Mouse (Mus musculus): ENCODE results near the gene Zfp384. TPM values are rescaled to one million over a fixed set of nuclear protein-coding genes. Genes with fewer than 3 reads are reported as not detected.
"Not testable (repeated sequence)": the region's sequence is repeated elsewhere in the genome, so short reads cannot be mapped to it uniquely, and the experiment has no call there.

The Zfp384 gene
- total RNA-seq, 2 experiments from 2014 or later, result 38.4 to 44.1 TPM

DNA sequence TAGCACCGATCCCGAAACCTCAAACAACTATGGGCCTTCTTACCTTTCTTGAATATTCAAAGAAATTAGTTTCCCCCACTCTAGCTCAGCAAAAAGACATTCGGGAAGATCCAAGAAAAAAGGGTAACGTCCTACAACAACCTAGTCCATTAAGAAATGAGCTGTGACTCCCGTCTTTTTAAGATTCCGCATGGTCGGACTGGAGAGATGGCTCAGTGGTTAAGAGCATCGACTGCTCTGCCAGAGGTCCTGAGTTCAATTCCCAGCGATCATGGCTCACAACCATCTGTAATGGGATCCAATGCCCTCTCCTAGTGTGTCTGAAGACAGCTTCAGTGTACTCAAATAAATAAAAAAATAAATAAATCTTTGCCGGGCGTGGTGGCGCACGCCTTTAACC is 885 bp upstream of the Zfp384 start:
- no peak for DNase-seq (ENCODE audit: low spot score in 2 of 2)
- intact Hi-C loops (cut with DNase I), result loop anchor here (5.0 to 10.0 kb wide), 4 partner anchors 76 to 296 kb away; partner anchors contain the start of genes Emg1, Mlf2 and Phb2

DNA sequence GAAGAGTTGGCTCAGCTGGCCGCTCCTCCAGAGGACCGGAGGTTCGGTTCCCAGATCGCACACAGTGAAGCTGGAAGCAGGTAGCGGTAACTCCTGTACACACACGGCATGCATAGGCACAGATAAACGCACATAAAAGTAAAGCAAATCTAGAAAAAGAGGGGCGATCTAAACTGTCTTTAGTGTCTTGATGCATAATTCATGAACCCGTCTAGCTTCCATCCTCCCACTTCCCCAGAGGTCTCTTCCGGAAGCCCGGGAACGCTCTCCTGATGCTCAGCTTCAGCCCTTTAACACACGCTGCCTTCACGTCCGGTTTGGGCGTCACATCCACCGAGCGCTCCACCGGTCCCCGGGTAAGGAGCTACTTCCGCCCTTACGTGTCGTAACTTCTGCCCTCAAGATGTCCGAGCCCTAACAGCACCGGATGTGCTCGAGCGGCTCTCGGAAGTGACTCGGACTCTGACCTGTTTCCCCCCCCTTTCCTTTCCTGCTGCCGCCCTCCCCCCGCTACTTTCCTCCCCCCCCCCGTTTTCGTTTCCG is 288 bp upstream of the Zfp384 start:
- intact Hi-C loops (cut with DNase I), result loop anchor here (1.0 to 10.0 kb wide), 5 partner anchors 31 to 296 kb away; partner anchors contain the start of genes Emg1, Ing4, Mlf2 and Phb2
- DNase-seq (ENCODE audit: low spot score in 2 of 2), result peak; percentile 99 to 100

DNA sequence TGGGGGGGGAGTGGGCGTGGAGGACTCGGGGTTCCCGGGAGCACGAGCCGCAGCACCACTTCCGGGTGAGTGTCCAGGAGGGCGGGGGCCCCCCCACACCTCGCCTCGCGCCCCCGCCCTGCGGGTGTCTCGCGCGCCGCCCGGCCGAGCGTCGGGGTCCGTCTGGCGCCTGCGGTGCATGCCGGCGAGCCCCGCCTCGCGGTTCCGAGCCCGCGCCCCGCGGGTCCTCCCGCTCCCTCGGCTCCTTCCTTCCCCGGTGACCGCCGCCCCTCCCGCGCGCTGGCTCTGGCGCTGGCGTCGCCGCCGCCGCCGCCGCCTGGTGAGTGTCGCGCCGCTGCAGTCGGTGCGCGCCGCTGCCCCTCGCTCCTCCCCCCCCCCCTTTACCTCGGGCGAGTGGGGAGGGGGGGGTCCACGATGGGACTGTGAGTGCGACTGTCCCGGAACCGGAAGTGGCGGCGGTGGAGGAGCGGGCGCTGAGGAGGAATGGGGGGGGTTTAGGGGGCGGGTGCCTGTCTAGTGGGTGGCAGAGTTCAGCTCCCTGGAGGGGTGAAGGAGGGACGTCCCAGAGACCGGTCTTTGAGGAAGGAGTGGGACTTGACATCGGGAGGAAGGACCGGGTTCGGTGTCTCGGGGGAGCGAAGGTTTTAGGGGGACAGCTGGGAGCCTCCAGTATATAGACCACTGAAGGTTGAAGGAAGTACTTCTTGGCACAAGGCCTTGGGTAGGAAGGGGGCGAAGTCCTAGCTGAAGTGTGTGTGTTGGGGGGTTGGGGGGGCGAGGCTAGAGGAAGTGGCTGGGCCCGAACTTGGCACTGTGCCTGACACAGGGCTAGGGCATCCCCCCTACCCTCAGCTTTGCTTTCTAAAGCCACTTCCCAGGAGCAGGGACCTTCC is 482 bp downstream of the Zfp384 start:
- intact Hi-C loops (cut with DNase I), result loop anchor here (1.0 to 10.0 kb wide), 5 partner anchors 30 to 297 kb away; partner anchors contain the start of genes Emg1, Ing4, Mlf2 and Phb2
- peak; percentile 73 to 75 for DNase-seq (ENCODE audit: low spot score in 2 of 2)

DNA sequence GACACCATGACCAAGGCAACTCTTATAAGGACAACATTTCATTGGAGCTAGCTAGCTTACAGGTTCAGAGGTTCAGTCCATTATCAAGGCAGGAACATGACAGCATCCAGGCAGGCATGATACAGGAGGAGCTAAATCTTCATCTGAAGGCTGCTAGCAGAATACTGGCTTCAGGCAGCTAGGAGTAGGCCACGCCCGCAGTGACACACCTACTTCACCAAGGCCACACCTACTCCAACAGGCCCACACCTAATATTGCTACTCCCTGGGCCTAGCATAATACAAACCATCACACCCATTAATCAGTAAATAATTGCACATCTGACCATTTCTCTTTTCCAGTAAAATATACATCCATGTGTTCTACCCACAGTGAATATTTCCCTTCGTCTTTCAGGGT is 8.7 kb downstream of the Zfp384 start:
- DNase-seq (ENCODE audit: low spot score in 2 of 2), result no peak
- intact Hi-C loops (cut with DNase I), result no loop called here

DNA sequence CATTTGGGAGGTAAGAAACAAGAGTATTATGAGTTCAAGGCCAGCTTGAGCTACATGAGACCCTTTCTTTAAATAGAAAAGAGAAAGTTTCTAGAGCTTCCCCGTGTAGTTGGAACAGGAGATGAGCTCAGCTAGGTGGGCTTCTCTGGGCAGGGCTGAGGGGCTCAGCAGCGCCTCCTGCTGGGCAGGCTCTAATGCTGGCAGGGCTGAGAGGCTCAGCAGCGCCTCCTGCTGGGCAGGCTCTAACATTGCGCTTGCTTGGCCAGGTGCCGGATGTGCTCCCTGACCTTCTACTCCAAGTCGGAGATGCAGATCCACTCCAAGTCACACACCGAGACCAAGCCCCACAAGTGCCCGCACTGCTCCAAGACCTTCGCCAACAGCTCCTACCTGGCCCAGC is 21.6 kb downstream of the Zfp384 start:
- DNase-seq (ENCODE audit: low spot score in 2 of 2); intact Hi-C loops (cut with DNase I): not testable (repeated sequence)

DNA sequence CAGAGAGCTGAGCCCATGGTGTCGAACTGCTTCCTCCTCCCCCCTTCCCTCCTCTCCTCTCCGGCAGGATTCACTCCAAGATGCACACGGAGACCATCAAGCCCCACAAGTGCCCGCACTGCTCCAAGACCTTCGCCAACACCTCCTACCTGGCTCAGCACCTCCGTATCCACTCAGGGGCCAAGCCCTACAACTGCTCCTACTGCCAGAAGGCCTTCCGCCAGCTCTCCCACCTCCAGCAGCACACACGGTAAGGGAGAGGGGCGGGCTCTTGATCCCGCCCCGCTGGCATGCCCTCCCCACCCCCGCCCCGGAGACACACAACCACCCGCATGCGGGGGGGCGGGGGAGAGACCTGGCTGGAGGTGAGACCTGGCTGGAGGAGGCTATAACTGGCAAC is 22.7 kb downstream of the Zfp384 start:
- intact Hi-C loops (cut with DNase I), result no loop called here

DNA sequence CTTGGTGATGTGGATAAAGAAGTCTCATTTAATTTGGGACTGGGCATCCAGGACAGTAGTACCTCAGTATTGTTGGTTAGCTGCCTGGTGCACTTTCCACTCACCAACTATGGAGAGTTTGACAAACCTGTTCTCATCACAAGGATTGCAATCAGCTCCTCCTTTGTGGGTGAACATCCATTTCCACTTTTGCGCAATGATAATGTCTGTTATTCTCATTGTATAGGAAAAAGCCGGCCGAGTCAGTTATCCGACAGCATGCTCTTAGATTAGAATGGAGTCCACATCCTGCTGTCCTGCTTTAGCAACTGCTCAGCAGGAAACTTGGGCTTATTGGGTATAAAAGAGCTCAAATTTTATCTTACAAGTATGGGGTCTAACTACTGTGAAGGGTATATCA is 29.7 kb downstream of the Zfp384 start:
- intact Hi-C loops (cut with DNase I), result loop anchor here (1.0 kb wide), 1 partner anchor 29 kb away; the partner anchor contains the start of gene Zfp384
- DNase-seq (ENCODE audit: low spot score in 2 of 2), result no peak

More for the DNA sequence above, 22.7 kb downstream of the Zfp384 start:
- DNase-seq (ENCODE audit: low spot score in 2 of 2), result no peak

DNA sequence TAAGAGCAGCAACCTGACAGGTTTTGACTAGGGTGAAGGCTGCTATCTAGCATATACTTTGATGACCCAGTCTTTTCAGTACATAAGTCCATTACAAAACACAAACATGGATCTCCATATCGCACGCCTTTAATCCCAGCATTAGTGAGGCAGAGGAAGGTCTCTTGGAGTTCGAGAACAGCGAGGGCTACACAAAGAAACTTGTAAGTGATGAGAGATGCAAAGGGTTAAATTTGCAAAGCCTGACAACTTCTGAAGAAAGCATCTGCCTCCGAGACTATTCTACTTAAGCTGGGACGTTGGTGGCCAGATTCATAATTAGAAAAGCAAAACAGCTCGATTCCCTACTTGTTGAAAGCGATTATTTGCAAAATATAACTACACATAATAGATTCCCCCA is 30.2 kb downstream of the Zfp384 start:
- intact Hi-C loops (cut with DNase I), result loop anchor here (1.0 kb wide), 1 partner anchor 30 kb away; the partner anchor contains the start of gene Zfp384
- no peak for DNase-seq (ENCODE audit: low spot score in 2 of 2)

DNA sequence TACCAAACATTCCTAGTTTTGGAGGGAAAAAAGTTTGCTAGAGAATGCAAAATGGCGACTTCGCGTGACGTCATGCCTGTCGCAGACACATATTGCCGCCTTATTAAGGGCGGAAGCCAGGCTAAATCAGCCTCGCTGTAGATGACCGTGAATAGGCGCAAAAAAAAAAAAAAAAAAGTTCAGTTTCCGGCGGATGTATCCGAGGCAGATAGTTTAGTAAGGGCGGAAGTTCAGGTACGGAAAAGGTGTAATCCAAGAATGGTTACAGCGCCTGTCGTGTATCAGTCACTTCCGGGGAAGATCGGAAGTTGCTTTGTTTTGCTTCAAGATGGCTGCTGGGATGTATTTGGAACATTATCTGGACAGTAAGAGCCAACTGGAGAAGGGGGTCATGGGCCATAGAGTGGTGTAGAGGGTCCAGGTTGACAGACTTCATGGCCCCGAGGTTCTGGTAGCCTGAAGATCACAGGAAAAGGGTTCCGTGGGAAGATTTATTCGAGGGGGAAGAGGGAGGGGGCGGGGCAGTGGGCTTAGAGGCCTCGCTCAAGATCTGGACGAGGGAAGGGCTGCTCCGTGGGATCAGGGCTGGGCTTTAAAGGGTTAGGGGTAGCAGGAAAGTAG is 30.7 kb downstream of the Zfp384 start, which contains the start of gene Ing4:
Gene Ing4, plus strand, starts transcription at position 228 of the 621 bp plus-strand sequence.
- intact Hi-C loops (cut with DNase I), result loop anchor here (1.0 kb wide), 1 partner anchor 30 kb away; the partner anchor contains the start of gene Zfp384
- DNase-seq (ENCODE audit: low spot score in 2 of 2), result peak; percentile 93 to 96

DNA sequence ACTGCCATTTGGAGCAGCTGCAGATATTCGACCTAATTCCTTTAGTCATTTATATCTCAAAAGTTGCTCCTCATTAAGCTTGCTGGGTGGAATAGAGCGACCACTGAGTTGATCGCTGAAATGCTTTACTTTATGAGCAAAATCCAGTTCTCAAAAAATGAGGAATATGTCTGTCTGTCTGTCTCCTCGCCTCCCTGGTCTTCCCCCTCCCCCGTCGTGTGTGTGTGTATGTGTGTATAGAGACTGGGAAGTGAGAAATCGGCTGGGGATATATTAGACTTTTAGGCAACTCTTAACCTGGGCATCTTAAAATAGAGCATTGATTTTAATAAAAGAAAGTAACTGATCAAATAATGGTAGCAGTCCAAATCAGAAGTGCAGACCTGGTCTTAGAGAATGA is 31.3 kb downstream of the Zfp384 start:
- no peak for DNase-seq (ENCODE audit: low spot score in 2 of 2)
- intact Hi-C loops (cut with DNase I), result no loop called here

DNA sequence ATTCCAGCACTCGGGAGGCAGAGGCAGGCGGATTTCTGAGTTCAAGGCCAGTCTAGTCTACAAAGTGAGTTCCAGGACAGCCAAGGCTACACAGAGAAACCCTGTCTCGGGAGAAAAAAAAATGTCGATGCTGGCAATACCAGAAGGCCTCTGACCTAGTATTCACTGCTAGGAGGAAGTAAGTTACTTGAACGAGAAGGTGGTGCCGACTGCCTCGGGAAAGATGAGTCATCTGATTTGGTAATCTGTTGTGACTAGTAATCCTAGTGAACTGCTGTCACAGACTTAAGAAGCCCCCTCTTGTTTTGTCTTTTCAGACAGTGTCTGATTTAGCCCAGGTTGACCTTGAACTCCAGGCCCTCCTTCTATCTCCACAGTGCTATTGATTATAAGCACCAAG is 32.1 kb downstream of the Zfp384 start:
- intact Hi-C loops (cut with DNase I), result no loop called here
- no peak for DNase-seq (ENCODE audit: low spot score in 2 of 2)

DNA sequence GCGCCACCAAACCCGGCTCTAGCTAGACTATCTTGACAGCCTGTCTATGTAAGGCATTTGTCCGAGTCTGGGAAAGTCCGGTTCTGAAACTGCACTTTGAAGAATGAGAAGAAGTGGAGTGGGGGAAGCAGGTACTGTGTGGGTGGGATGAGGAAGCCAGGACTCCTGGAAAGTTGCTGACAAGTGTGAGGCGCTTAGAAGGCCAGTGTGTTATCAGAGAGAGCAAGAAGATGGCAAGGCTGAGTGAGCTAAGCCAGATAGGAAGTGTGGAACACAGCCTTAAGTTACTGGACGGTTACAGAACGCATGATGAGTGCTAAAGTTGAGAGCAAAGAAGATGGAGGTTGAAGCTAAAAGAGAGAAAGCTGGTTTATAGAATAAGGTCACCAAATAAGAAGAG is 33.1 kb downstream of the Zfp384 start:
- no peak for DNase-seq (ENCODE audit: low spot score in 2 of 2)
- intact Hi-C loops (cut with DNase I), result no loop called here

DNA sequence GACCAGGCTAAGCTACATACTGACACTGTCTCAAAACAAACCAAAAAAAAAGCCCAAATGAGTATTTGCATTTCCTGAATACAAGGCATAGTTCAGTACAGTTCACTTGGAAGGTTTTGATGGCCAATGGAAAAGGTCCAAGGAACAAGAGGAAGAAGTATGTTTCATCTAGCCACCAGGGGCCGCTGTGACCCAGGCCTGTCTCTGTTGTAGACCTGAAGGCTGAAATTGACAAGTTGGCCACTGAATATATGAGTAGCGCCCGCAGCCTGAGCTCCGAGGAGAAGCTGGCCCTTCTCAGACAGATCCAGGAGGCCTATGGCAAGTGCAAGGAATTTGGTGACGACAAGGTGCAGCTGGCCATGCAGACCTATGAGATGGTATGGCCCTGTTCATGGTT is 37.7 kb downstream of the Zfp384 start:
- DNase-seq (ENCODE audit: low spot score in 2 of 2), result peak; percentile 59 to 80
- intact Hi-C loops (cut with DNase I), result loop anchor here (1.0 to 5.0 kb wide), 2 partner anchors 38 to 226 kb away; no protein-coding TSS in a partner anchor

DNA sequence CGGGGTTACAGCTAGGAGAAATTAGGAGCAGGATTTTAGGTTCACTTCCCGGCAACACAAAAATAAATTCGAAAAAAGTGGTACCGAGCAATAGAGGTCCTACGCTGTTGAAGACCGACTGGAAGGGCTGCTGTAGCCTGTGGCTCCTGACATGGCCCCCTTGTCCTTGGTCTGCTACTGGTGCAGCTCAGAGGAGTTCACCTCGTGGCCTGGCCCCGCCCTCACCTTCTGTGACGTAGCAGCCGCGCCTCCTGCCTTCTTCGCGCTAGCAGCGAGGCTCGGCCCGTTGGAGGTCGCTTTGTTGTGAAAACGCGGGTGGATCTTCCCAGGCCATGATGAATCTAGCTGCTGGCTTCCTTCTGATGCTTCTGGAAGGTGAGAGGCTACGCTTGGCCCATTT is 40.7 kb downstream of the Zfp384 start, which contains the start of gene Acrbp:
Gene Acrbp, plus strand, starts transcription at position 12 of the 400 bp plus-strand sequence.
- no peak for DNase-seq (ENCODE audit: low spot score in 2 of 2)

DNA sequence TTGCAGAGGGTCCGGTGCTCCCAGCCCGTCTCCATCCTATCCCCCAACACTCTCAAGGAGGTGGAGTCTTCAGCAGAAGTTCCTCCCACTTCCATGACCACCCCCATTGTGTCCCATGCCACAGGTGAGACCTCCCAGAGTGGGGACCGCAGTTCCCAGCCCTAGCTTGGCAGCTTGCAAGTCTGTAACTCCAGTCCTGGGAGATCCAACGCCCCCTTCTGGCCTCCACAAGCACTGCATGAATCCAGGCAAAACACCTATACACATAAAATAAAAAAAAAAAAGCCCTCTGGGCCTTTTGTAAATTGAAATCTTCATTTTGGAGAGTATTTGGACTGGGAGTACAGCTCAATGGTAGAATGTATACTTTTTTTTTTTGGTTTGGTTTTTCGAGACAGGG is 42.3 kb downstream of the Zfp384 start:
- intact Hi-C loops (cut with DNase I), result no loop called here
- no peak for DNase-seq (ENCODE audit: low spot score in 2 of 2)

More for the DNA sequence above, 40.7 kb downstream of the Zfp384 start, which contains the start of gene Acrbp:
- intact Hi-C loops (cut with DNase I), result loop anchor here (5.0 kb wide), 1 partner anchor 223 kb away; no protein-coding TSS in a partner anchor

DNA sequence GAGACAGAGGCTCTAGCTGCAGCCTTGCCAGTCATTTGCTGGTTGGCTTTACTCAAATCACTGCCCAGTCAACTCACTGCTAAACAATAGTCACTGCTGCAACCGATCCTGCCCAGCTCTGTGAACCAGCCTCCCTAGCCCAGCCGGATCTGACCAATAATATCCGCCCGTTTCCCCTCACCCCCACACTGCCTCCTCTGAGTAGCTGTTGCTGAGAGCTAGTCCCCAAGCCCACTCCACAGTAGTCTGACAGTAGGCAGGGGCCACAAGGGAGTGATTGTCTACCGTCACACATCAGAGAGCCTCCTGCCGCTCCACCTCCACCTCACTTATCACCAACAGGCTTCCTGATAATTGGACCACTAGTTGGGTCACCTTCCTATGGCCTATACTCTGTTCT is 52.5 kb downstream of the Zfp384 start:
- no peak for DNase-seq (ENCODE audit: low spot score in 2 of 2)
- intact Hi-C loops (cut with DNase I), result no loop called here

DNA sequence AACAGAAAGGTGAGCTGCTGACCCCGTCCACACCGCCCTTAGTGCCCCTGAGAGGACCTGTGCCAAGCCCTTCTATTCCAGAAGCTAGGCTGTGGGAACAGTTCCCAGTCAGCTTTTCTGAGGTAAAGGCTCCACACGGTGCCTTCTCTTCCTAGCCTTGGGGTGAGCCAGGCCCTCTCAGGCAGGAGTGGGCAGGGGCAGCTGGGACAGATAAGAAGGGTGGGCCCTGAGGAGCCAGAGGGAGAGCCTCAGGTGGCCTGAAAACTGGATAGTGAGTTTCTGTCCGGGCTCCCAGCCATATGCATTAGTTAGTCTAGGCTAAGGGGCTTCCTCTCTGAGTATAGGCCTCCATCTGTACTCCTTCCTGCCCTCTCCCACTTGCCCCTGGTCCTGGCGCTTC is 53.6 kb downstream of the Zfp384 start:
- no peak for DNase-seq (ENCODE audit: low spot score in 2 of 2)
- intact Hi-C loops (cut with DNase I), result no loop called here

DNA sequence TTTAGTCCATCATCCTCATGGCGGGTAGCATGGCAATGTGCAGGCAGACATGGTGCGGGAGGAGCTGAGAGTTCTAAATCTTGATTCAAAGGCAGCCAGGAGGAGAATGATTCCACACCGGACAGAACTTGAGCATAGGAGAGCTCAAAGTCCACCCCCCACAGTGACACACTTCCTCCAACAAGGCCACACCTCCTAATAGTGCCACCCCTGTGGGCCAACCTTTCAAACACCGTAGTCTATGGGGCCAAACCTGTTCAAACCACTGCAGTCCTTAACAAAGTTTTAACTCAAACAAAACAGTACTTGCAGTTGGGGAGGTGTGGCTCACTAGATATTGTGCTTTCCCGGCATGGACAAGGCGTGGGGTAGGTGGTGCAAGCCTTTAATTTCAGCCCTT is 55.0 kb downstream of the Zfp384 start:
- intact Hi-C loops (cut with DNase I), result no loop called here

DNA sequence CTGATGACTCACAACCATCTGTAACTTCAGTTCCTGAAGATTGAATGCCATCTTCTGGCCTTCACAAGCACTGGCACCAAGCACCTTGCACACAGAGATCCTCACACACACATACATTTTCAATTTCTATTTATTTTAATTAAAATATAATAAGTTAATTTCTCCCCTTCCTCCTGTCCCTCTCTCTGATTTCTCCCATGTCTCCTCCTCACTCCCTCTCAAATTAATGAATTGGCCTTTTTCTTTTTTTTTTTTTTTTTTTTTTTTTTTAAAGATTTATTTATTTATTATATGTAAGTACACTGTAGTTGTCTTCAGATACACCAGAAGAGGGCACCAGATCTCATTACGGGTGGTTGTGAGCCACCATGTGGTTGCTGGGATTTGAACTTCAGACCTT is 56.3 kb downstream of the Zfp384 start:
- DNase-seq (ENCODE audit: low spot score in 2 of 2); intact Hi-C loops (cut with DNase I): not testable (repeated sequence)

More for the DNA sequence above, 55.0 kb downstream of the Zfp384 start:
- DNase-seq (ENCODE audit: low spot score in 2 of 2), result no peak

DNA sequence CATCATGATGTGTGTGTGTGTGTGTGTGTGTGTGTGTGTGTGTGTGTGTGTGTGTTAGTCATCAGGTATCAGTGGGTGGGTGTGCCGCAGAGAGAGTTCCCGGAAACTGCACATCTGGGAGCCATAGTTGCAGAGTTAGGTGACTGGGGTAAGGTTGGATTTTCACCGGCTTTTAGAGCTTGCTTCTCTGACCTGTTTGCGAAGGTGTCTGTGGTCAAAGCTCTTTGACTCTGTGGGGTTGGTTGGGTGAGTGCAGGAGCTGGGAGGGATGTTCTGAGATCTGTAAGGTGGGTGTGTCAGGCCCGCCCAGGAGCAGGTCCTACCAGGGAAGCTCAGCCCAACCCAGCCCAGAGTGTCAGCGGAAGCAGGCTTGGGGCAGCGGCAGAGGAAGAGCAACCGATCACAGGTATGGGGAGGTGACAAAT is 58.6 kb downstream of the Zfp384 start, which contains the start of gene Lpar5:
Gene Lpar5, plus strand, starts transcription at position 350 of the 425 bp plus-strand sequence.
- DNase-seq (ENCODE audit: low spot score in 2 of 2), result no peak
- intact Hi-C loops (cut with DNase I), result no loop called here
